Mouse (Mus musculus): Measurements from ENCODE around the gene Ndufb6. TPM values are rescaled to one million over a fixed set of nuclear protein-coding genes. Genes with fewer than 3 reads are reported as not detected.

The Ndufb6 gene
- polyA plus RNA-seq, 1 experiment = 59.3 TPM

DNA sequence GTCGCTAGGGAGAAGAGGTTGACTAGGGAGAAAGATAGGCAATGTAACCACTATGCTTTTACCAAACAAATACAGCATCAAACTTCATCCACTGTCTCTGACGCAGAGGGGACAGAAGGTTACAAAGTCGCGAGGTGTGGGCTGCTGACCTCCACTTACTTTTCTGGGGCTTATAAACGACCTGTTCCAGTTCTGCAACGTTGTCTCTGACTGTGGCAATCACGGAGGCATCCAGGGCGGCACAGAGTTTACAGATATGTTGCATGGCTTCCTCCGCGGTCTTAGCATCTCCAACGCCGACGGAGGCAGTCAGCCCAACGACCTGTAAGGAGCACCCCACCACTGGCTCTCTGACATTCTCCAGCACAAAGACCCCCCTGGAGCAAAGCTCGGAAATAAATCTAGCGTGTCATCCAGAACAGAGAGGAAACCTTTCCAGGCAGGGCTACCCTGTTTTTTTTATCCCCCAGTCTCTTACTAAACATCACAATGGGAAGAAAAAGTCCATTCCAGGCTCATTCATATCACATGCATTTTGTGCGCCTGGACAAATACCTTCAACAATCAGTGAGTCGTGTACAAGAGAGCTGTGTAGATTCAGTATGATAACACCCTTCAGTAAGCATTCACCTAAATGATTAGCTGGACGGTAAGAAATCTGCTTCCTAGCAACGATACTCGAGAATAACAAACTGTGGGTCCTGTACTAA, 57.2 kb downstream of the Ndufb6 start:
- TF ChIP-seq POLR2A (IDR thresholded peaks at IDR 0.05; ENCODE audit: borderline replicate concordance, extremely low read depth, low read depth, low read length) = no peak
- no peak for TF ChIP-seq CTCF (IDR thresholded peaks at IDR 0.05; ENCODE audit: insufficient read depth, low read length)
- 67% methylated on average over 21 of the region's 21 CpGs for WGBS
- no peak for DNase-seq
- Histone ChIP-seq H3K4me3 (replicated peaks; ENCODE audit: extremely low read depth, low read depth, low read length) (no peak overlapping the region), H3K4me1 (ENCODE audit: control insufficient read depth, insufficient read depth, low read length) (no peaks in the 10 kb centered on the region)

DNA sequence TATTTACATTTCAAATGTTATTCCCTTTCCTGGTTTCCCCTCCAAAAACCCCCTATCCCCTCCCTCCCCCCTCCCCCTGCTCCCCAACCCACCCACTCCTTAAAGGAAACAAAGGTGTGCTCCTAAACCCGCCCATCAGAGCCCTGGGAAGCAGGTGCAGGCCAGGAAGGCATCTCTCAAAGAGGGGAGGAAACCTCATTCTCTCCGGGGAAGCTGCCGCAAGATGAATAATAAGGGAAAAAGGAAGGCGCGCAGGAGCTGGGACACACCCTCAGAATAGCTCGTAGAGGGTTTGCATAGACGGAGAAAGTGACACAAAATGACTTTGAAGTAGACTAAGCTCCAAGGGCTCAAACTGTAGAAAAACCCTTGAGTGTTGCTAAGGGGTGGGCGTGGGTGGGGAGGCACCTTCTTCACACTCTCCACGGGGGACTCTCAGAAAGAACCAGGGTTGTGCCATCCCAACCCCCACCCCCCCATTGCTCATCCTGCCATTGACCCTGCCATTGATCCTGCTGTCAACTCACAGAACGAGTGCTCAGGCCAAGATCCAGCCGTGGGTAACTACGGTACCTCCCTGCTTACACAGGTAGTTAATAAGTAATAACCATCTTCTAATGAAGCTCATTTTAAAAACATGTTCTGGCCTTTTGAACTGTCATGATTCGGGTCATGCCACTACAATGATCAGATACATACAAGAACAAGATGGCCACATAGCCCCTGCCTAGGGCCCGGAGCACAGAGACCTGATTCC, 58.0 kb downstream of the Ndufb6 start:
- DNase-seq = no peak
- H3K4me1 ChIP-seq (ENCODE audit: control insufficient read depth, insufficient read depth, low read length) = no peaks in the 10 kb centered on the region
- H3K4me3 ChIP-seq (replicated peaks; ENCODE audit: extremely low read depth, low read depth, low read length) = no peak overlapping the region
- no peak for TF ChIP-seq POLR2A (IDR thresholded peaks at IDR 0.05; ENCODE audit: borderline replicate concordance, extremely low read depth, low read depth, low read length)
- no peak for TF ChIP-seq CTCF (IDR thresholded peaks at IDR 0.05; ENCODE audit: insufficient read depth, low read length)
- 49% methylated on average over 14 of the region's 14 CpGs for WGBS

Other genes with a start within 250 kb of the Ndufb6 start
- 28.9 and 35.4 TPM in 2 replicates for gene Aco1, start 136.3 kb downstream of the Ndufb6 start, polyA plus RNA-seq (2012; rRNA removed)
- 14.0 and 21.8 TPM in 2 replicates for gene Ddx58, start 39.6 kb downstream of the Ndufb6 start, polyA plus RNA-seq (2012; rRNA removed)
- 15.2 and 22.2 TPM in 2 replicates for gene Smim27, start 9.8 kb downstream of the Ndufb6 start, polyA plus RNA-seq (2012; rRNA removed)
- gene Topors, start 9.6 kb downstream of the Ndufb6 start, polyA plus RNA-seq (2012; rRNA removed) = 4.0 and 5.3 TPM in 2 replicates
- gene Tmem215, start 192.8 kb upstream of the Ndufb6 start, polyA plus RNA-seq (2012; rRNA removed) = 0.07 and 0.28 TPM in 2 replicates

Measured in lung, adult 2 months (tissue).